Mouse (Mus musculus): Measurements from ENCODE around the gene Umodl1. TPM values are rescaled to one million over a fixed set of nuclear protein-coding genes. Genes with fewer than 3 reads are reported as not detected.

Gene Umodl1
- polyA plus RNA-seq, 1 experiment from 2014 or later = not detected

GRCm38 (mm10) chr17:31058745-31059085, 104.3 kb downstream of the Umodl1 start:
- no peak overlapping the region for H3K27ac ChIP-seq (ENCODE audit: low read depth)

DNA sequence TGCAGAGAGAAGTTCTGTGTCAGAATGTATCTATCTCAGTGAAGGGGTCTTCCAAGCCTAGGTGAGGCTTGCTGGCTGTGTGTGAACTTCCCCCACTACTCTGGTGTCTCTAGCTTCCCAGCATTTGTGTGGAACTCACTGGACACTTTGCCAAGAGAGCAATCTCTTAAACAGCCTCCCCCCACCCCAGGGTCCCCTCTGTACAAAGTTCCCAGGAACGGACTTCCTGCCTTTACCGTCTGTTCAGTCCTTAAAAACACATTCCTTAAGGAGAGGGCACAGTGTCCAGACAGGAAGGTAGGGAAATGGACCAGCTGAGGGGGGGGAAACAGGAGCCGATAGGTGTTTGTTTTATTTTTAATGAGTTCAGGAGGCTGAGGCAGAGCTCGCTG, 105.8 kb downstream of the Umodl1 start:
- Histone ChIP-seq H3K36me3 (ENCODE audit: control insufficient read depth, insufficient read depth, low read length) (no peaks in the 10 kb centered on the region), H3K4me3 (ENCODE audit: low read depth, low read length) (no peak overlapping the region), H3K4me2 (ENCODE audit: low read length) (no peak overlapping the region), H3K27me3 (replicated peaks; ENCODE audit: control insufficient read depth, insufficient read depth, low read length) (peaks cover 31% of the 10 kb centered on the region), H3K4me1 (replicated peaks; ENCODE audit: control insufficient read depth, insufficient read depth, low read length) (peaks cover 12% of the 10 kb centered on the region), H3K27ac (ENCODE audit: low read depth) (no peak overlapping the region), H3K9ac (ENCODE audit: low read length) (no peak overlapping the region), H3K9me3 (ENCODE audit: control insufficient read depth, low read length) (no peaks in the 10 kb centered on the region)
- 44% methylated on average over 4 of the region's 4 CpGs for WGBS
- ATAC-seq (replicated peaks; ENCODE audit: low FRiP score, low TSS enrichment, low read depth) (no peak), DNase-seq (ENCODE audit: low spot score) (no peak)

More at GRCm38 (mm10) chr17:31058745-31059085, 104.3 kb downstream of the Umodl1 start:
- ATAC-seq (replicated peaks; ENCODE audit: low FRiP score, low TSS enrichment, low read depth) (no peak), DNase-seq (ENCODE audit: low spot score) (no peak)
- Histone ChIP-seq H3K4me2 (ENCODE audit: low read length) (peak overlapping the region; percentile 79), H3K4me3 (ENCODE audit: low read depth, low read length) (peak overlapping the region; percentile 48), H3K4me1 (replicated peaks; ENCODE audit: control insufficient read depth, insufficient read depth, low read length) (peaks cover 12% of the 10 kb centered on the region), H3K9ac (ENCODE audit: low read length) (no peak overlapping the region; the same call in 1 of the 2 replicates), H3K27me3 (replicated peaks; ENCODE audit: control insufficient read depth, insufficient read depth, low read length) (peaks cover 31% of the 10 kb centered on the region), H3K36me3 (ENCODE audit: control insufficient read depth, insufficient read depth, low read length) (no peaks in the 10 kb centered on the region), H3K9me3 (ENCODE audit: control insufficient read depth, low read length) (no peaks in the 10 kb centered on the region)
- 2% methylated on average over 13 of the region's 13 CpGs for WGBS

Small RNA genes lying within 50 kb of the gene (microRNA-seq; reads per million reads assigned to microRNA genes)
- not detected for gene Gm24026

Other genes with a start within 250 kb of the Umodl1 start
- 0.31 and 0.37 TPM in 2 replicates for gene Glp1r, start 52.8 kb upstream of the Umodl1 start, polyA plus RNA-seq (2014; fragmentation: Nextera tagmentation; extraction: Ambion mirVana)
- gene Abcg1, start 103.0 kb downstream of the Umodl1 start, polyA plus RNA-seq (2014; fragmentation: Nextera tagmentation; extraction: Ambion mirVana) = 5.0 and 5.1 TPM in 2 replicates
- 315 and 426 TPM in 2 replicates for gene Tff3, start 175.0 kb downstream of the Umodl1 start, polyA plus RNA-seq (2014; fragmentation: Nextera tagmentation; extraction: Ambion mirVana)
- gene Tff2, start 189.6 kb downstream of the Umodl1 start, polyA plus RNA-seq (2014; fragmentation: Nextera tagmentation; extraction: Ambion mirVana) = 2.0 TPM in 2 replicates
- gene Tff1, start 210.6 kb downstream of the Umodl1 start, polyA plus RNA-seq (2014; fragmentation: Nextera tagmentation; extraction: Ambion mirVana) = 12.7 and 17.2 TPM in 2 replicates
- 0.12 TPM in 2 replicates for gene Tmprss3, start 244.3 kb downstream of the Umodl1 start, polyA plus RNA-seq (2014; fragmentation: Nextera tagmentation; extraction: Ambion mirVana)